ENCODE assay signal across 8 mouse cellular contexts in genomic region chr17:63500156-63500834, GRCm38 (mm10). TPM values are rescaled to one million over a fixed set of nuclear protein-coding genes. Genes with fewer than 3 reads are reported as not detected.
A peak's percentile ranks its signal among the peaks of the same experiment; 100 is the strongest.
DNase-seq lines count a peak whose midpoint lies in the region; ATAC-seq and TF ChIP-seq lines count a peak whose summit lies in the region.

No protein-coding gene starts in this region.

- H3K27me3 ChIP-seq in G1E (ENCODE audit: insufficient read depth, low read length) = no peaks in the 10 kb centered on the region
- H3K27me3 ChIP-seq in forebrain, postnatal 0 days (ENCODE audit: insufficient read depth, low read length) = no peaks in the 10 kb centered on the region
- H3K27me3 ChIP-seq in neural tube, embryonic 15.5 days (replicated peaks) = no peaks in the 10 kb centered on the region

- WGBS in forebrain, postnatal 0 days = 2% methylated on average over 37 of the region's 78 CpGs
- 2% methylated on average over 74 of the region's 78 CpGs for WGBS in lung, adult 2 months
- 1% methylated on average over 49 of the region's 78 CpGs for WGBS in neural tube, embryonic 15.5 days

- TF ChIP-seq POLR2A in lung, adult 2 months (IDR thresholded peaks at IDR 0.05; ENCODE audit: borderline replicate concordance, extremely low read depth, low read depth, low read length) = peak; percentile 63; the same call in 1 of the 2 replicates

- peaks cover 37% of the 10 kb centered on the region for H3K4me1 ChIP-seq in G1E (ENCODE audit: insufficient read depth, low read depth, low read length)
- H3K4me1 ChIP-seq in forebrain, postnatal 0 days (ENCODE audit: insufficient read depth) = peaks cover 16% of the 10 kb centered on the region
- peaks cover 5% of the 10 kb centered on the region for H3K4me1 ChIP-seq in lung, adult 2 months (ENCODE audit: control insufficient read depth, insufficient read depth, low read length)
- H3K4me1 ChIP-seq in neural tube, embryonic 15.5 days = peaks cover 42% of the 10 kb centered on the region

- DNase-seq in G1E (ENCODE audit: low spot score) = peak; percentile 88
- DNase-seq in cerebellum, adult 18-20 months = peak; percentile 84 to 91
- peak; percentile 90 for DNase-seq in forebrain, postnatal 0 days
- peak; percentile 79 to 88 for DNase-seq in heart, postnatal 36 days
- peak; percentile 82 to 86 for DNase-seq in layer of hippocampus, adult 2 months (ENCODE audit: low spot score in 2 of 2)
- peak; percentile 79 for DNase-seq in lung, adult 2 months
- peak; percentile 85 for DNase-seq in testis, postnatal 10 days (ENCODE audit: low spot score)

- peak; percentile 92 for ATAC-seq in G1E (ENCODE audit: extremely low read depth, insufficient number of reproducible peaks, low FRiP score, poor library complexity, severe bottlenecking)
- ATAC-seq in forebrain, postnatal 0 days = peak; percentile 78
- ATAC-seq in neural tube, embryonic 15.5 days (ENCODE audit: low FRiP score) = peak; percentile 86

- H3K36me3 ChIP-seq in G1E (replicated peaks) = peaks cover 19% of the 10 kb centered on the region
- no peaks in the 10 kb centered on the region for H3K36me3 ChIP-seq in forebrain, postnatal 0 days (ENCODE audit: insufficient read depth)
- H3K36me3 ChIP-seq in neural tube, embryonic 15.5 days = no peaks in the 10 kb centered on the region

- no peak for TF ChIP-seq CTCF in G1E (IDR thresholded peaks at IDR 0.05; ENCODE audit: low read depth, low read length)
- TF ChIP-seq CTCF in forebrain, postnatal 0 days (IDR thresholded peaks at IDR 0.05; ENCODE audit: low read depth) = no peak
- no peak for TF ChIP-seq CTCF in layer of hippocampus, adult 2 months (conservative IDR thresholded peaks at IDR 0.05)
- TF ChIP-seq CTCF in lung, adult 2 months (IDR thresholded peaks at IDR 0.05; ENCODE audit: insufficient read depth, low read length) = no peak

- no peaks in the 10 kb centered on the region for H3K9me3 ChIP-seq in G1E (replicated peaks)
- no peaks in the 10 kb centered on the region for H3K9me3 ChIP-seq in forebrain, postnatal 0 days (ENCODE audit: low read length)
- H3K9me3 ChIP-seq in neural tube, embryonic 15.5 days (replicated peaks) = no peaks in the 10 kb centered on the region

- intact Hi-C loops in heart, postnatal 36 days (cut with DNase I) = loop anchor here (5.0 kb wide), 1 partner anchor 367 kb away; no protein-coding TSS in a partner anchor

- peak overlapping the region; percentile 97 for H3K9ac ChIP-seq in forebrain, postnatal 0 days
- peak overlapping the region; percentile 99 for H3K9ac ChIP-seq in neural tube, embryonic 15.5 days (replicated peaks)

- H3K27ac ChIP-seq in forebrain, postnatal 0 days (ENCODE audit: low read depth, low read length) = peak overlapping the region; percentile 96
- H3K27ac ChIP-seq in layer of hippocampus, adult 2 months = peak overlapping the region; percentile 99
- H3K27ac ChIP-seq in neural tube, embryonic 15.5 days (replicated peaks) = peak overlapping the region; percentile 96

- H3K4me3 ChIP-seq in G1E (ENCODE audit: low read depth, low read length) = peak overlapping the region; percentile 83
- H3K4me3 ChIP-seq in forebrain, postnatal 0 days (ENCODE audit: low read depth, low read length) = peak overlapping the region; percentile 82
- peak overlapping the region; percentile 89 for H3K4me3 ChIP-seq in layer of hippocampus, adult 2 months
- peak overlapping the region; percentile 89 for H3K4me3 ChIP-seq in lung, adult 2 months (replicated peaks; ENCODE audit: extremely low read depth, low read depth, low read length)
- H3K4me3 ChIP-seq in neural tube, embryonic 15.5 days (replicated peaks) = peak overlapping the region; percentile 91

- peak overlapping the region; percentile 69 for H3K4me2 ChIP-seq in forebrain, postnatal 0 days (ENCODE audit: low read depth)
- peak overlapping the region; percentile 72 for H3K4me2 ChIP-seq in neural tube, embryonic 15.5 days

RNA-seq across cellular contexts. Expression of gene Fbxl17, which starts 0.5 kb away (rescaled TPM):
- total RNA-seq in G1E (2014; fragmentation: Nextera tagmentation) = 9.9 and 11.6 TPM in 2 replicates
- 8.8 and 9.2 TPM in 2 replicates for total RNA-seq in G1E (2017)
- polyA plus RNA-seq in G1E (2012) = 8.2 and 11.3 TPM in 2 replicates
- 27.3 and 32.0 TPM in 2 replicates for total RNA-seq in forebrain, postnatal 0 days (2014; rRNA removed)
- 9.5 and 10.7 TPM in 2 replicates for polyA plus RNA-seq in forebrain, postnatal 0 days (2015; fragmentation: Nextera tagmentation; extraction: Ambion mirVana)
- total RNA-seq in heart, postnatal 36 days (2021) = 10 to 100 TPM; 22.8 to 27.0 TPM
- total RNA-seq in layer of hippocampus, adult 2 months (2021) = 10 to 100 TPM; 55.3 to 58.6 TPM
- polyA plus RNA-seq in lung, adult 2 months (2012; rRNA removed) = 7.5 and 7.9 TPM in 2 replicates
- polyA plus RNA-seq in neural tube, embryonic 15.5 days (2015; fragmentation: Nextera tagmentation; extraction: Ambion mirVana) = 9.2 and 12.1 TPM in 2 replicates

Comparison
In these comparisons a context has a peak if more than half of its experiments do, and no peak if none do; other contexts are left out.
1. Peak in every context shown above with its lines: DNase-seq, ATAC-seq, H3K4me3 ChIP-seq and H3K27ac ChIP-seq.